In genomic region chr14:14640557-14640956, GRCm38 (mm10) we compare ENCODE assay signal across 15 mouse cellular contexts.
"Had no signal": no experiment of that assay in that cellular context is flagged by ENCODE, and none has a peak within 500 bp of the region (broad histone marks: within the 10 kb centered on the region; RNA-seq: fewer than 3 reads in every experiment).

No protein-coding gene starts in this region.

- H3K36me3 ChIP-seq: intestine, embryonic 15.5 days; limb, embryonic 15.5 days; midbrain, embryonic 10.5 days; neural tube, embryonic 12.5 days had no signal

- H3K27me3 ChIP-seq: intestine, embryonic 15.5 days; limb, embryonic 15.5 days; neural tube, embryonic 12.5 days had no signal

- H3K9ac ChIP-seq: intestine, embryonic 15.5 days; limb, embryonic 15.5 days; liver, embryonic 14.5 days; lung, embryonic 14.5 days; neural tube, embryonic 12.5 days had no signal

- H3K4me2 ChIP-seq: intestine, embryonic 15.5 days; limb, embryonic 15.5 days; lung, embryonic 14.5 days; neural tube, embryonic 12.5 days had no signal

- H3K4me1 ChIP-seq: intestine, embryonic 15.5 days; limb, embryonic 15.5 days; neural tube, embryonic 12.5 days had no signal

- H3K4me3 ChIP-seq: intestine, embryonic 15.5 days; layer of hippocampus, adult 2 months; limb, embryonic 15.5 days; midbrain, embryonic 10.5 days; neural tube, embryonic 12.5 days had no signal

- H3K9me3 ChIP-seq: intestine, embryonic 15.5 days; limb, embryonic 15.5 days; midbrain, embryonic 10.5 days; neural tube, embryonic 12.5 days had no signal

- DNase-seq: kidney, adult 8-10 months; kidney, postnatal 10 days; lung, embryonic 14.5 days; lung, postnatal 10 days; lung, postnatal 4 days; midbrain, embryonic 14.5 days; spleen, adult 18-20 months; thymus, adult 18-20 months; thymus, postnatal 25 days had no signal

- H3K27ac ChIP-seq: intestine, embryonic 15.5 days; layer of hippocampus, adult 2 months; limb, embryonic 15.5 days; liver, embryonic 14.5 days; midbrain, embryonic 10.5 days; neural tube, embryonic 12.5 days had no signal
